Mouse (Mus musculus) megakaryocyte progenitor cell, adult 5-6 weeks (primary cell): ENCODE data around the gene Tnfaip8l2. TPM values are rescaled to one million over a fixed set of nuclear protein-coding genes. Genes with fewer than 3 reads are reported as not detected.

ENCODE experiments used
- ATAC-seq: replicated peaks from 2 replicates; pipeline ENCODE4 v1.8.0; 2016; ENCODE audit warnings: mild to moderate bottlenecking, moderate TSS enrichment, inconsistent platforms; ENCODE audit not compliant: poor library complexity
- total RNA-seq, 2 experiments: library from RNA; stranded (forward) in 1 of 2; stranded (reverse) in 1 of 2; fragments of 157-497, 149-512 nt in 1 of 2; fragments of 200-1000 nt in 1 of 2; gene quantifications; 2 replicates each; pipeline versions ENCODE4 v1.2.3 to v1.2.4; 2015 to 2017

Tnfaip8l2 gene
- total RNA-seq (2015), result 17.9 and 18.7 TPM in 2 replicates
- total RNA-seq (2017), result 17.8 and 25.1 TPM in 2 replicates

GRCm38 (mm10) chr3:95141952-95142616 lies at the start of gene Tnfaip8l2:
Gene Tnfaip8l2, minus strand, starts transcription at chr3:95142360.
- ATAC-seq, result peak; percentile 64

GRCm38 (mm10) chr3:95186888-95187287 lies 44.7 kb upstream of the Tnfaip8l2 start:
- no peak for ATAC-seq

DNA sequence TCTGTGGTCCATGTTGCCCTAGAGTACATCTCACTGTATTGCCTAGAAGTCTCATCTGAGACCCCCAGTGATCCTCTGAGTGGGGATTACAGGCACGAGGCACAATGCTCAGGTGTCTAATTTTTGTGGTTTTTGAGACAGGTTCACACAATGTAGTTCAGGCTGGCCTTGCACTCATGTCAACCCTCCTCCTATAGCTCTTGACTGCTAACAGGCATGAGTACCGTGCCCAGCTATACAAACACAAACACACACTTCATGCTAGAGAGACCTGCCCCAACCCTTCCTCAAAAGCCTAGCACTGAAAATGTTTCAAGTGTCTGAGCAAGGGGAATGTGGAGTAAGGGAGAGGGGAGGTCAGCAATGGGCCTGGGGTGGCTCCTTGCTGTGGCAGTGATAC lies 43.9 kb upstream of the Tnfaip8l2 start:
- no peak for ATAC-seq

GRCm38 (mm10) chr3:95184796-95185577 lies 42.8 kb upstream of the Tnfaip8l2 start:
- no peak for ATAC-seq

GRCm38 (mm10) chr3:95181841-95182240 lies 39.7 kb upstream of the Tnfaip8l2 start:
- ATAC-seq, result no peak

DNA sequence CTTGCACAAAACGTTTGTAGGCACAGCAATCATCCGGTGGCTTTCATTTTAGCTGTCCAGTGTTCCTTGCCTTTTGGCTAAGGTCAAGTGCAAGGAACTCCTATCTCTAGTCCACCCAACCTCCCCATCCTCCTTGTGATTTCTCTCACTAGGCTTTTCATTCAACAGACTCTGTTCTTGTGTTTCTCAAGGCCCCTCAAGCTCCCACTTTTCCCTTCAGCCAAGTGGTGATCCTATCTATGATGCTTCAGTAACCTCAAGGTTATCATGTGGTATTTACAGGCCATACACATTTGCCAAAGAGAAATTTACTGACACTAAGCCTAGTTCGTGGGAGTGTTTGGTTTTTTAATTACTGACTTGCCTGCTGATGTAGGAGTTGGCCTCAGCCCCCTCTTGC lies 37.7 kb upstream of the Tnfaip8l2 start:
- ATAC-seq, result no peak

DNA sequence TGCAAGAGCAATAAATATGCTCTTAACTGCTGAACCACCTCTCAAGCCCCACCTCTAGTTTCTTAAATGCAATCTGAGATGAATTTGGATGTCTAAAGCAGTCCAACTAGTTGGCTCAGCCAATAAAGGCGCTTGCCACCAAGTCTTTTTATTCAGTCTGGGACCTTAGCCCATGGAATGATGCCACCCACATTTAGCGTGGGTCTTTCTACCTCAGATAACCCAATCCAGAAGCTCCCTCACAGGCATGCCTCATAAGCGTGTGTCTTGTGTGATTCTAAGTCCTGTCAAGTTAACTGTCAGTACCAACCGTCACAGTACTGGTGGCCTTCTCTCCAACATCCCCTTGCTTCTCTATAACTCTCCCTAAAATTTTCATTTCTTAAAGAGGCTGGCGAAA lies 36.8 kb upstream of the Tnfaip8l2 start:
- no peak for ATAC-seq

DNA sequence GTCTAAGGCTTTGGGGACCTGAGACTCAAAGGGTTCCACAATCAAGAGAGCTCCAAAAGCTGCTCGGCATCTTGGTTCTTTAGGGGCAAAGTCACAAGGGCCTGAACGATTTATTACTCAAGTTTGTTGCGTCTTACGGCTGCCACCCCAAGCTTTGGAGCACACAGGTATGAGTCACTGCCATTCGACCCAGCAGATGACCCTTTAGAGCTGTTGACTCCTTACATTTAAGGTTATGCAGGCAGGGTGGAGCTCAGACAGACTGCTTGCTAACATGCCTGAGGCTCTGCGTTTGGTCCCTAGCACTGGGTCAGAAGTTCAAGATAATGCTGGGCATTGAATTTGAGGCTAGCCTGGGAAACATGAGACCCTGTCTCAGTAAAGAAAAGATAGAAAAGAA lies 35.4 kb upstream of the Tnfaip8l2 start:
- ATAC-seq, result no peak

DNA sequence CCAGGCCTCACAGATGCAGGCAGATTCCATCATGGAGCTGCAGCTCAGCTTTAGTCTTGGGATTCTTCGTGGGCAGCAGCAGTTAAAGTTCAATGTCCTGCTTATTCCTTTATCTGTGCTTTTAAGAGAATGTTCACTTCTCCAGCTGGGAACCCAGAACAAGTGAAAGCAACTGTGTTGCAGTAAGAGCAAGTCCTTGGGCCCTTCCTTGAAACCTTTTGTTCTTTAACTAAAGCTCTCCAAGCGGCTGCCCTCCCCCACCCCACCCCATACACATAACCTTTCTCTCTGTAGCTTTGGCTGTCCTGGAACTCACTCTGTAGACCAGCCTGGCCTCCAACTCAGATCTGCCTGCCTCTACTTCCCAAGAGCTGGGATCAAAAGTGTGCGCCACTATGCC lies 34.3 kb upstream of the Tnfaip8l2 start:
- no peak for ATAC-seq

DNA sequence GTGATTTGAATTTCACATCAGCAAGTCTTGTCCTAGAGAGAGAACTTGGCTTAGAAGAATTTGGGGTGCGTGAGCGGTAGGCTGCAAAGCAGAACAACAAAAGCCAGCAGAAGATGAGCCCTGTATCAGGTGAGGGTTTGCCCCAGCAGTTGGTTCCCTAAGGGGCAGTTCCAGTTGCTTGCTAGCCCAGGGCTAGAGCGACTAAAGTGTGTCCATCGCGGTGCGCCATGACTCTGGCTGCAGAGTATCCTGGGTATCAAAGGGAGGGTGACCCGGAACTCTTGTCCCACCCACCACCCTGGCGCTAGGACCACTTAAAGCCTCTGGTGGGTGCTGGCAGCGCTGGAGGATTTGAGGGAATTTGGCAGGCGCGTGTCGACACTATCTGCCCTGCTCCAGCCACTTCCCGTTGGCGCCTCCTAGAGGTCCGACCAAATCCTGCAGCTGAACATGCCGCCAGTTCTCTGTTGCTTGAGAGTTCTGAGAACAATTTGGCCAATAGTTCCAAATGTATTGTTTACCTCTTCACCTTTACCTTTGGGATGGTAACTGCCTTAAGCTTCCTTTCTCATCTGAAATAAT lies 31.9 kb upstream of the Tnfaip8l2 start:
- peak; percentile 94 for ATAC-seq

DNA sequence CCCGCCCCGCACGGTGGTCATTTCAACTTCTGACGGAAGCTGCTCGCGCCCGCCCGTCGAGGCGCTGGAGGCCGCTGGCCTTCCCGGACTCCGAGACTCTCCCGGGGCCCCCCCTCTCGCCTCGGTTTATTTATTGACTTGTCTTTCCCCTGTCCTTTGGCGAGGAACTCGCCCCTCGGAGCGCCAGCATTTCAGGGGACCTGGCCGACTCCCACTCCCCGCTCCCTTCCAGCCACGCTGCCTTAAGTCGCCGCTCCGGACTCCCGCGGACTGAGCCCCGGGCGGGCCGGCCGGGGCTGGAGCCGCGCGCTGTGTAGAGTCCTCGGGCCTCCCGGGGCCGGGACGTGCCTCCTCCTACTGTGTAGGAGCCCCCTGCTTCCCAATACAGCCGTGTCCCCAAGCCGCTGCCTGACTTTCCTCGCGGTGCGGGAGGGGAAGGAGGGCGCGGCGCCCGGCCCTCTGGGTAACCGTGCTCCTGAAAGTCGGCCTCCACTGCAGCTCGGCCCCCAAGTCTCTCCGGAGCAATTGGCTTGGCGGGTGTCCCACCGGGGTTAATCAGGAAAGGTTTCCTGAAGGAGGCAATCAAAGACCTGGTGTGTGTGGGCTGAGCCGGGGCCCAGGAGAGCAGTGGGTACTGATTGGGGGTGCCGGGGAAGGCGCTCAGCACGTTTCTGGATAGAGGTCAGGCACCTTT lies 31.2 kb upstream of the Tnfaip8l2 start:
- ATAC-seq, result peak; percentile 18

DNA sequence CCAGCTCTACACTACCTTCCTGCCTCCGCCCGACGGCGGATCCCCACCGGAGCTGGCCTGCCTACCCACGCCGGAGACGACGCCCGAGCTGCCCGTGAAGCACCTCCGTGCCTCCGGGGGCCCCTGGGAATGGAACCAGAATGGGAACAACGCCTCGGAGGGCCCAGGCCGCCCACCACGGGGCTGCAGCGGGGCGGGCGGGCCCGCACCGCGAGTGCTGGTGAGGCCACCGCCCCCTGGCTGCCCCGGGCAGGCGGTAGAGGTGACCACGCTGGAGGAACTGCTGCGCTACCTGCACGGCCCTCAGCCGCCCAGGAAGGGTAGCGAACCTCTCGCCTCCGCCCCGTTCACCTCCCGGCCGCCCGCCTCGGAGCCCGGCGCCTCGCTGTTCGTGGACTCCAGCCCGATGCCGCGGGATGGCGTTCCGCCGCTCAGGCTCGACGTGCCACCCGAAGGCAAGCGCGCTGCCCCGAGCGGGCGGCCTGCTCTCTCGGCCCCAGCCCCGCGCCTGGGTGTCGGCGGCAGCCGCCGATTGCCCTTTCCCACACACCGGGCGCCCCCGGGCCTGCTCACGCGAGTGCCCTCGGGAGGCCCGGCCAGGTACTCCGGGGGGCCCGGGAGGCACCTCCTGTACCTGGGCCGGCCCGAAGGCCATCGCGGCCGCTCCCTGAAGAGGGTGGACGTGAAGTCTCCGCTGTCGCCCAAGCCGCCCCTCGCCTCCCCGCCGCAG lies 30.5 kb upstream of the Tnfaip8l2 start:
- ATAC-seq, result no peak

DNA sequence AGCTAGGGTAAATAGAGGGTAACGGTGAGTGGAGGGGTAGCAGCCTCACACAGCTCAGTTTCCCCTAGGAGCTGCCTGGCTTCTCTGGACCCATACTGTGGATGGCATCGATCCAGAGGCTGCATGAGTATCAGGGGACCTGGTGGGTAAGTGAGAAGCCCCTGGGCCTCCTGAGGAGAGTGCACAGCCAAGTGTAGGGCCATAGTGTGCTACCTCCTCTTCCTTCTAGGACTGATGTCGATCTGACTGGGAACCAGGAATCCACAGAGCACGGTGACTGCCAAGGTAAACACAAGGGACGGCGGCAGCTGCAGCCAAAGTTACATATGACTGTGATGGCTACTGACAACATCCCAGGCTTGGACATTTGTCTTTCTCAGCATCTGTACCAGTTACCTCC lies 28.9 kb upstream of the Tnfaip8l2 start:
- ATAC-seq, result no peak

GRCm38 (mm10) chr3:95169996-95170395 lies 27.8 kb upstream of the Tnfaip8l2 start:
- ATAC-seq, result no peak

GRCm38 (mm10) chr3:95164840-95165239 lies 22.7 kb upstream of the Tnfaip8l2 start:
- ATAC-seq, result no peak

DNA sequence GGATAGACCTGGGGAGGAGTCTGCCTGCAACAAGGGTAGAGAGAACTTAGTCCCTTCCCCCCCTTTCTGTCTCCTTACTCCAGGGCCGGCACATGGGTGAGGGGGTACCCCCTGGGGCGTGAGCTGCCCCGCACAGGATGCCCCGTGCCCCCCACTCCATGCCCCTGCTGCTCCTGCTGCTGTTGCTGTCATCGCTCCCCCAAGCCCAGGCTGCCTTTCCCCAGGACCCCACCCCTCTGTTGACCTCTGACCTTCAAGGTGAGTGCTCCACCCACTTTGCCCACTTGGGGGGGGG lies 22.0 kb upstream of the Tnfaip8l2 start:
- ATAC-seq, result no peak

DNA sequence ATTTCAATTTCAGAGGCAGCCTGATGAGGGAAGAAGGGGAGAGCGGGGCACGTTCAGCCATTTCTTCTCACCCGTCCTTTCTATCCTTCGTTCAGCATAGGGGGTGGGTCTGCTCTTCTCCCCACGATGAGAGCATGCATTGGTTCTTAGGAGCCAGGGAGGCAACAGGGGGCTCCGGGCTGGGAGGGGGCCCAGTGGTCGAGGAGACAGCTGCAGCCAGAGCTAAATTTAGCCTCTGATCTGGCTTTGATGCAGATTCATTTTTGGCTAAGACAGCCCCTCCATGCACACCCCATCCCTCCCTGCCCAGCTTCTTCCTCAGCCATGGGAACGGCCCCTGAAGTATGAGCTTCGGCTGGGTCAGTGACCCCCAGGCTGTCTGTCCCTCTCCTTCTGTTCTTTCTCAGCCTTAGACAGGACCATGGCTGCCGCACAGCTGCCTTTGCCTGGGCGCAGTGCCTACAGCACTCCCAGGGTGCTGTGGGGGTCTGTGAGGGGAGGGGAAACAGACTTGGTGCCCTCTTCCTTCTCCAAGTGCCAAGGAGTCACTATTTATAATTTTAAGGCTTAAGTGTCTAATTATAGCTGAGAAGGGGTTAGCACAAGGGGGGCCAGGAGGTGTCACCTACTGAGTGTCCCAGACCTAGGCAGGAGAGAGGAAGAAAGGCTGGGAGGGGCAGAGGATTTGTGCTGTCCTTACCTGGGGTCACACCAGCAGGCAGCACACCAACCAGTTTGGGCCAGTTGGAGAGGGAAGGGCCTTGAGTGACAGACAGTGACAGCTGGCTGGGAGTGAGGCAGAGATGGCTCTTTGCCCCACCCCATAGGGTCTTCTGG lies 21.5 kb upstream of the Tnfaip8l2 start:
- ATAC-seq, result no peak

DNA sequence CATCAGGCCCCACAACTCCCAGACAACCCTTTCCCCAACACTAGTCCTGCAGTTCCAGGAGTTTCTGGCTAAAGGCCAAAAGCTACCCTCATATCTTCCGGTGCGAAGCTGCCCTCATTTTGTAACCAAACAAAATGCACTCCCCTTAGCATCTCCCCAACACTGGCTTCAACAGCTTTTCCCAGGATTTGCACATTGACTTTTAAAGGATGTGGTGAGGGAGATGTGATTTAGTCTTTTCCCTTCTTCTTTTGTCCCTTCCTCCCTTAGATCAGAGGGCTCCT lies 20.1 kb upstream of the Tnfaip8l2 start:
- ATAC-seq, result no peak

DNA sequence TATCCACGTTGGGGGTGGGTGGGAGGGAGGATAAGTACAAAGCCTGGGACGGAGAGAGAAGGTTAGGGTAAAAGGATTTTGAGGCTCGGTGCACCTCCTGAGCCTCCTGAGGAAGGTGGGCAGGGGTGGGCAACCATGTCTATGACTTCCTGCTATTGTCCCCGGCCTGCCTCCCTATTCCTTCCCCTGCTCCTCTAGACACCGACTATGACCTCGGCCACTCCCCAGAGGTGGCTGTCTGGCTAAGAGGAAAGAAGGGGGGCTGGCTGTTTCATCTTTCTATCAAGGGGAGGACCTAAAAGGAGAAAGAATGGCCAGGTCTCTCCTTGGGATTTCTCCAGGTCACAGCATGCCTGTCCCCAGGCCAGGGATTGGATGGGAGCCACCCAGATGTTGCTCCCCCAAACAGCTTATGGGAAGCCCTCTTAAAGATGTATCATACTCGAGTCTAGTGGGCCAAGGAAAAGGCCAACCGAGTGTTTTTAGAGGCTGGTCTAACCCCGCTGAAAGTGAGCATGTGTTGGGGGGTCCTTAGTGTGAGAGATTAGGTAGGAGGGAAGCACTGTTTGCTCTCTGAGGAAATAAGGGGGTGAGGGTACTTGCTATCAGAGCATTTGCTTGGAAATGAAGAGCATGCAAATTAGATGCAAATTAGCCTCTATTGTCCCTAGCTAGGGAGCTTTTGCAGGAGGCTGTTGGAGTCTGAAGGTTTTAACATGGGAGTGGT lies 19.6 kb upstream of the Tnfaip8l2 start:
- no peak for ATAC-seq
